Mouse (Mus musculus): ENCODE results near the gene Mrpl23. TPM values are rescaled to one million over a fixed set of nuclear protein-coding genes. Genes with fewer than 3 reads are reported as not detected.

Mrpl23 gene
- polyA plus RNA-seq, 1 experiment from 2014 or later, result 21.9 TPM

DNA sequence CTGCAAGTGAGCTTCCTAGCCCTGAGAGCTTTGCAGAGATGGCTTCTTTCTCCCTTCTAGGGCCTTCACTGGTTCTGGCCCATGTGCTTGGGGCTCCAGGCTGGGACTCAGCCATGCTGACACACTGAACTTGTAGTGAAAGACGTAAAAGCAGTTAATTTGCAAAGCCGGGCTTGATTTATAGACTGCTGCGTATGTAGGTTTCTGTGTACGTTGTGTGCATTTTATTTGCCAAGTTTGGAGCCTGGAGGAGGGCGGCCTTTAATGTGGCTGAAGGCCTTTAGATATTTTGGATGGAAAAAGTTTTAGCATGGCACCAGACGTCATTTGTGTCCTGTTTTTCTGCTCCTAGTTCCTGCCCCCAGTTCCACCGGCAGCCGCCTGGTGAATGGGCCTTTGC is 7.3 kb downstream of the Mrpl23 start:
- 45% methylated on average over 8 of the region's 8 CpGs for WGBS
- Histone ChIP-seq H3K9me3 (no peaks in the 10 kb centered on the region), H3K36me3 (no peaks in the 10 kb centered on the region), H3K27me3 (replicated peaks) (no peaks in the 10 kb centered on the region), H3K4me1 (peaks cover 50% of the 10 kb centered on the region), H3K4me3 (replicated peaks) (no peak overlapping the region), H3K27ac (peak overlapping the region; percentile 89), H3K9ac (no peak overlapping the region), H3K4me2 (no peak overlapping the region)
- ATAC-seq (ENCODE audit: insufficient read depth, low FRiP score, low read depth), result no peak

DNA sequence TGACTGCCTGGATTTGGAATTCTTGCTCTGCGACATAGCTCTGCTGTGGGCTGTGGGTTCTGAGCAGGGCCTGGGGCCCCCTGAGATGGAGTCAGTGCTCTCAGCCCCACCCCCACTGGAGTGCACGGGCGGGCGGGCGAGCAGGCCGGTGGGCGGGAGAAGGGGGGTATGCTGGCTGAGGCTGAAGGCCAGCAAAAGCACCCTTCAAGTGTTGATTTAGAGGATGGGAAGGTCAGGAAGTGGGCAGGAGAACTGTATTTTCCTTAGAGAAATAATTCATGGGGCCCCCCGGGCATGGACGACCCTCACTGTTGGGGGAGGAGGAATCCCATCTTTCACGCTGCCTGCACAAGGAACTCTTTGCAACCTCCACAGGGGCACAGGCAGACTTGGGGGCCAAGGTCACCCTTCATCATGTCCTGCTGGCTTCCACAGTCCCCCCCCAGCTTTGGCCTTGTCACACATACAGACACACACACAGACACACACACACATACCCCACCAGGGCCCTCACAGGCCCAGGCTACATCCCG is 10.4 kb downstream of the Mrpl23 start:
- H3K4me2 ChIP-seq, result no peak overlapping the region
- WGBS, result 12% methylated on average over 11 of the region's 11 CpGs

DNA sequence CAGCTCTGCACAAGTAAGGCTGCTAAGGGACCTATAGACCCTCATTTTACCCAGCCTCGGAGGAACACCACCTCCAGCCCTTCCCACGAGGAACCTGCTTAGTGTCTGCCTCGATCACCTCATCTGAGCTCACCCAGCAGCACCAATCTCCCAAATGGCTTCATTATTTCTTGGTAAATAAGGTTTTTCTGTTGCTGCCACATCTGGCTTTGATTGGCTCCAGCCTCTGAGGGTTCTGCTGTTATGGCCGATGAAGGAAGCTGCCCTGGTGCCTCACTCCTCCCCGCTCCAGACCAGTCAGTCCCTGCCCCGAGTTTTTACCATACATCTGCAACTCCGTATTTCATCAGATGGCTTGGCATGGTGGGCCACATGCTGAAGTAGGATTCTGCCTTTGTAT is 13.5 kb downstream of the Mrpl23 start:
- no peak for ATAC-seq (ENCODE audit: insufficient read depth, low FRiP score, low read depth)
- no peaks in the 10 kb centered on the region for H3K27me3 ChIP-seq (replicated peaks)
- no peaks in the 10 kb centered on the region for H3K36me3 ChIP-seq
- H3K4me3 ChIP-seq (replicated peaks), result no peak overlapping the region
- H3K27ac ChIP-seq, result no peak overlapping the region
- no peaks in the 10 kb centered on the region for H3K9me3 ChIP-seq
- H3K9ac ChIP-seq, result no peak overlapping the region
- no peak overlapping the region for H3K4me2 ChIP-seq
- WGBS, result 73% methylated on average over 7 of the region's 7 CpGs
- peaks cover 20% of the 10 kb centered on the region for H3K4me1 ChIP-seq

More for the DNA sequence above, 10.4 kb downstream of the Mrpl23 start:
- H3K36me3 ChIP-seq, result no peaks in the 10 kb centered on the region
- no peak overlapping the region for H3K4me3 ChIP-seq (replicated peaks)
- H3K27me3 ChIP-seq (replicated peaks), result no peaks in the 10 kb centered on the region
- H3K9me3 ChIP-seq, result no peaks in the 10 kb centered on the region
- peaks cover 36% of the 10 kb centered on the region for H3K4me1 ChIP-seq
- H3K9ac ChIP-seq, result 0 out of 2 replicates have a peak overlapping the region, but pooled peaks have one; percentile 16
- ATAC-seq (ENCODE audit: insufficient read depth, low FRiP score, low read depth), result peak; percentile 28; the same call in 1 of the 2 replicates
- H3K27ac ChIP-seq, result peak overlapping the region; percentile 76

DNA sequence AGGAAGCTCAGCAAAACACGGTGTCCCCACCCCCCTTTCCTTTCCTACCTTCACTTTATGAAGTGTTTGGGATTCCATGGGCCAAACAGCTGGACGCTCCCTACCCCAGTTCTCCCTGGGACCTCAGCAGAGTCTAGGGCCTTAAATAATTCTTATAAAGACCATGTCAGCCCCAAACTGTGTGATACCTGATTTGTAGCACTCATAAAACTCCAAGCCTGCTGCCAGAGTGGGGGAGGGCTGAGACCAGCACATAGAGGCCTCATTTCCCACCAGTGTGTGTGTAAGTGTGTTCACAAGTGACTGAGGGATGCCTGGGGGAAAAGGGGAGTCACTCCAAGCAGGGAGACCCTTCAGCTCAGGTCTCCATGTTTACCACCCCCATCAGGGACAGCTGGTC is 15.4 kb downstream of the Mrpl23 start:
- no peak for ATAC-seq (ENCODE audit: insufficient read depth, low FRiP score, low read depth)
- Histone ChIP-seq H3K4me1 (peaks cover 22% of the 10 kb centered on the region), H3K4me2 (no peak overlapping the region)

DNA sequence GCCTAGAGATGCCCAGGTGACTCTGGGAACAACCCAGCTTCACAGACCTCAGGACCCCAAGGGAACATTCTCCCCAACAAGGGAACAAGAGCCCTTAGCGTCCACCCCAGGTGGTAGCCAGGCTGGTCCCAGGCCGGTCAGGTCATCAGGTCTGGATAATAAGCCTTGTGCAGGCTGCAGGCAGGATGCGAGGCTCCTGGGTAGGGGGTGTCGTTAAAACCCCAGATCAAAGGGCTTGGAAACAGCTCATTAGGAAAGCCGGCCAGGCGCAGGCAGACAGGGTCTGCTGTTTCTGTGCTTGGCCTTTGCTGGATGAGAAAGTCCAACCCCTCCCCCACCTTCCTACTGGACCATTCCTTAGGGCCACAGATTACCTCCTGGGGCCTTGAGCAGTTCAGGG is 16.2 kb downstream of the Mrpl23 start:
- H3K27ac ChIP-seq, result no peak overlapping the region
- no peaks in the 10 kb centered on the region for H3K36me3 ChIP-seq
- H3K4me2 ChIP-seq, result no peak overlapping the region
- ATAC-seq (ENCODE audit: insufficient read depth, low FRiP score, low read depth), result no peak
- H3K4me1 ChIP-seq, result peaks cover 23% of the 10 kb centered on the region
- no peak overlapping the region for H3K9ac ChIP-seq
- no peaks in the 10 kb centered on the region for H3K27me3 ChIP-seq (replicated peaks)
- WGBS, result 58% methylated on average over 6 of the region's 6 CpGs
- H3K4me3 ChIP-seq (replicated peaks), result no peak overlapping the region
- H3K9me3 ChIP-seq, result no peaks in the 10 kb centered on the region

More for the DNA sequence above, 15.4 kb downstream of the Mrpl23 start:
- 24% methylated on average over 2 of the region's 2 CpGs for WGBS
- peak overlapping the region; percentile 18; the same call in 1 of the 2 replicates for H3K27ac ChIP-seq
- H3K9ac ChIP-seq, result no peak overlapping the region
- H3K9me3 ChIP-seq, result no peaks in the 10 kb centered on the region
- no peak overlapping the region for H3K4me3 ChIP-seq (replicated peaks)
- H3K36me3 ChIP-seq, result no peaks in the 10 kb centered on the region
- H3K27me3 ChIP-seq (replicated peaks), result no peaks in the 10 kb centered on the region

DNA sequence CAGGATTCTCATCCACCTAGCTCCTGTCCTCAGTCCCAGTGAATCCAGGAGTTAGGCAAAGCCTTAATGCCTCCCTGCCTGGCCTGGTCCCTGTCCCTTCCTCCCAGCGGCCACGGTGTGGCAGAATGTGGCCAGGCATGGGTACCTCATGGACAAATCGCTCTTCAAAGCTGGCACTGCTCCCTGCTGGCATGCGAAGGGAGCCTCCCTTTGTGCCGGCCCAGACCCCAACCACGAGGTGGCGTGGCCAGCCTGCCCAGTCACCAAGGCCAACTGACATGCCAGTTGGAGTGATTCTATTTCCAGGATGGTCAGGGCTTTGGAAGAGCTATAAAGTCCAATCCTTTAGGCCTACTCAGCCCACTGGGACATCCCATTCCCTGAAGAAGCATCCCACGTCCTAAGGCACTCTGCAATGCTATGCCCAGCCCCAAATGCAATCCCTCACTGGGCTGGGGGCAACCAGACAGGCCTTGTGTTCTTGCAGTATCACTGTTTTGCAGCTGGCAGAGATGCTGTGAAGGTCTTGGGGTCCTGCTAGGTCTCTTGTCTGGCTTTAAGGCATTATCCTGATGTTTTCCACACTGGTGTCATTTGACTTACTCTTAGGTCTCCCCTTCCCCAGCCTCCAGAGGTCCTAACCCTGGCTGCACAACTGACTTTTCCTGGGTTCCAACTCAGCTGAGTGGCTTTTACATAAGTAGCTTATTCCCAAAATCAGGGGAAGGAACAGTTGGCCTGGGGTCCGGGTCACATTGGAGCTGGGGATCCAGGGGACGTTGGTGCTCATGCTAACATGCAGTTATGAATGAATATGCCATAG is 17.7 kb downstream of the Mrpl23 start:
- 80% methylated on average over 10 of the region's 10 CpGs for WGBS
- no peaks in the 10 kb centered on the region for H3K27me3 ChIP-seq (replicated peaks)
- H3K9ac ChIP-seq, result no peak overlapping the region
- no peak overlapping the region for H3K27ac ChIP-seq
- peaks cover 37% of the 10 kb centered on the region for H3K4me1 ChIP-seq
- H3K4me2 ChIP-seq, result no peak overlapping the region
- no peaks in the 10 kb centered on the region for H3K36me3 ChIP-seq
- no peak overlapping the region for H3K4me3 ChIP-seq (replicated peaks)
- no peak for ATAC-seq (ENCODE audit: insufficient read depth, low FRiP score, low read depth)
- H3K9me3 ChIP-seq, result no peaks in the 10 kb centered on the region

DNA sequence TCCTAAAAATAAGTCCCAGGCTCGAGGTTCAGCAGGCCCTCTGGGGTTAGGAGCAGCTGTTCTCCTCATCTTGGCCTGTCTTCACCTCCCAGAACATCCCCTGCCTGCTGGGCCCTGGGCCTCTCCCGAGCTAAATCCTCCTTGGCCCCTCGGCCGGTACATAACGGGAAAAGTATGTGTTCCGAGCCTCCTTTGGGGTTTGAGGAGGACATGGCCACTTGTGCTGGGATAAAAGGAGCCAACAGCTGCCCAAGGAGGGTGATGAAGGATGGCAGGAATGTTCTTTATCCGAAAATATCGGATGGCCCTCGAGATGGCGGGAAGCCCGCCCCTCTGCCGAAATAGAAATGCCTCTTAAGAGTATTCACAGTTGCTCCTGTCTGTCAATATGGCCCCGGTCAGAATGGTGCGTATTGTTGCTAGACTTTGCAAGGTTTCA is 18.5 kb downstream of the Mrpl23 start:
- 74% methylated on average over 14 of the region's 14 CpGs for WGBS
- Histone ChIP-seq H3K4me3 (replicated peaks) (no peak overlapping the region), H3K36me3 (no peaks in the 10 kb centered on the region), H3K27ac (no peak overlapping the region), H3K4me2 (no peak overlapping the region), H3K9ac (no peak overlapping the region), H3K9me3 (no peaks in the 10 kb centered on the region), H3K27me3 (replicated peaks) (no peaks in the 10 kb centered on the region), H3K4me1 (peaks cover 41% of the 10 kb centered on the region)
- no peak for ATAC-seq (ENCODE audit: insufficient read depth, low FRiP score, low read depth)

DNA sequence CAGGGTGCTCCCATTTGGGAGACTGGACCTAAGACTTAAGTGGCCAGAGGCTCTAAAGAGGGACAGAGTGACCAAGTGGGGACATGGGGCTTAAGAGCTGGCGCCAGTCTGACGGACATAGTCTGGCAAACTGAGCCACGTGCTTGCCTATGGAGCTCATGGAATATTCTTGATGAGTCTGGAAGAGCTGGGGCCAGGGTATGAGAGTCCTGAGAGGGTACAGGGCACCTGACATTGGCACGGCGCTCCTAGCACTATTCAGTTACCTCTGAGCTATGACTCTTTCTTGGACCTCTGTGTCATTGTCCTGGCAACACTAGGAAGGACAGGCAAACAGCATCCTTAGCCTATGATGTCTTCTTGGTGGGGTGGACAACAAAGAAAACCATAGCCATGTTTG is 19.2 kb downstream of the Mrpl23 start:
- H3K4me1 ChIP-seq, result peaks cover 41% of the 10 kb centered on the region
- no peak overlapping the region for H3K4me2 ChIP-seq
- no peak overlapping the region for H3K9ac ChIP-seq
- H3K9me3 ChIP-seq, result no peaks in the 10 kb centered on the region
- no peak for ATAC-seq (ENCODE audit: insufficient read depth, low FRiP score, low read depth)
- WGBS, result 93% methylated on average over 5 of the region's 5 CpGs
- no peaks in the 10 kb centered on the region for H3K36me3 ChIP-seq
- no peak overlapping the region for H3K4me3 ChIP-seq (replicated peaks)
- H3K27ac ChIP-seq, result no peak overlapping the region
- H3K27me3 ChIP-seq (replicated peaks), result no peaks in the 10 kb centered on the region

DNA sequence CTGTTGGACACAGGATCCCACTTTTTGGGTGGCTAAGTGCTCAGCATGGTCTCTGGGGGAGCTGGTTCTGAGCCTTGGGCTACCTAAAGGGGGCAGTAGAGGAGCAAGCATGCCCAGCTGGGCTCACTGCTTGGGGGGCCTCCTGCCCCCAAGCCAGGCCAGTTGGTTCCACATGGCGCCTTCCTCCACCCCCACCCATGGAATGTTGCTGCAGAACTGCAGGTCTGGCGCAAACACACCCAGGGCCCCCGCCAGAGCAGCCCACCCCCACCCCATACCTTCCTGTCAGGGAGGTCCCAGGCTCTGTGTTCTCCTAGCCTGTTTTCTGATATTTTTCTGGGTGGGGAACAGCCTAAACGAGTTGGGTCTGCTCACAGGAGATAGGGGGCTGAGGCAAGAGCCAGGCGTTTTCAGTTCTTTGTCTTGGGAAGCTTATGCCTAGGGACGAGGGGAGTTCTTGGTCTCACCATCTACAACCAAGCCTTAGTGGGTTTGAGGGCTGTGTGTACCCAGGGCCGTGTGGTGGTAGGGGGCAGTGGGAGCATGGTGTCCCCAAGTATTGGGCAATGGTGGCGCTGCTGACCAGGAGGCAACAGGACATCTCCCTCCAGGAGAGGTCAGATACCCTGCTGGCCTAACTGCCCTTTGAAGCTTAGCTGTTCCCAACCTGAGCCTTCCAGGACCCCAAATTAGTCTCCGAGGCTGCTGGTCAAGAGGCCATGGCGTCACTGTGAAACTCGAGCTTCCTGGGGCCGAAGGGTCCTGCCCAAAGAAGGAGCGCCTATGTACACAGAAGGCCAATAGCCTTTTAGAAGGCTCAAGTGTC is 20.3 kb downstream of the Mrpl23 start:
- no peaks in the 10 kb centered on the region for H3K27me3 ChIP-seq (replicated peaks)
- no peaks in the 10 kb centered on the region for H3K36me3 ChIP-seq
- H3K4me2 ChIP-seq, result no peak overlapping the region
- H3K9ac ChIP-seq, result no peak overlapping the region
- peak overlapping the region; percentile 86 for H3K27ac ChIP-seq
- peaks cover 46% of the 10 kb centered on the region for H3K4me1 ChIP-seq
- H3K4me3 ChIP-seq (replicated peaks), result no peak overlapping the region
- WGBS, result 33% methylated on average over 13 of the region's 13 CpGs
- peak; percentile 63 for ATAC-seq (ENCODE audit: insufficient read depth, low FRiP score, low read depth)
- H3K9me3 ChIP-seq, result no peaks in the 10 kb centered on the region

DNA sequence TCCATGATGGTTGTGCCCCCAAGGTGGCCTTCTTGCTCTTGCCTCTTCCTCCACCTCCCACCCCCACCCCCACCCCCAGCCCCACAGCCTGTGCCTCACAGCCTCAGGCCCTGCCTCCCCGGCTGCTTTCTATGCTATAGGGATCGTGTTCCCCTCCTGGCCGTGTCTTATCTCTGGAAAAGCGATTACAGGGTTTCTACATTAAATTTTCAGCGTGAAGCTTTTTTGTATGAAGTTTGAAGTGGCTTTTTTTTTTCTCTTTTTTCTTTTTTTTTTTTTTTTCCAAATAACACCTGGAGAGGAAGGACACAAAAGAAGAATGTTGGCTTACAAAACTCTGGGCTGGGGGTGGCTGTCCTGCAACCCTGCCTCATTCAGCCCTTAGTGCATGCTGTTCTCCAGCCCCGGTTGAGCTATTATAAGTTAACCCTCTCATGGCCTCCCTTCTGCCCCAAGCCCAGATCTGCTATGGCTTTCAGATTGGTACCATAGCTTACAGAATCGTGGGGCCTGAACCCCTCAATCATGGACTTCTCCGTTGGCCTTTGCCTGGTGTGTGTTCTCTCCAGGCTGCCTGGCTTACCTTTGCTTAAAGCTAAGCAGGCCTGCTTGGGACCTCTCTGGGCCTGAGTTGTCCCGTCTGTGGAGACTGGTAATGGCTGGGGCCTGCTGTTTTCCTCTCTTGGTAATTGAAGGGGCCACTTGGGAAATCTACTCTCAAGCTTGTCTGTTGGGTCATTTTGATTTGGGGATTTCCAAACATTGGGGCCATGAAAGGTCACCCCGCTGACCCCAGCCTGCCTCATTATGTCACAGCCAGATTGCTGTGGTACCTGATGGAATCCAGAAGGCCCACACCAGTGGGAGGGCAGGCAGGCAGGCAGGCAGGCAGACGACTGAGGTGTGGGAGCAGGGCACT is 21.2 kb downstream of the Mrpl23 start:
- H3K9ac ChIP-seq, result no peak overlapping the region
- WGBS, result 25% methylated on average over 11 of the region's 11 CpGs
- H3K4me1 ChIP-seq, result peaks cover 44% of the 10 kb centered on the region
- H3K27ac ChIP-seq, result peak overlapping the region; percentile 86
- no peak overlapping the region for H3K4me3 ChIP-seq (replicated peaks)
- no peaks in the 10 kb centered on the region for H3K36me3 ChIP-seq
- H3K27me3 ChIP-seq (replicated peaks), result no peaks in the 10 kb centered on the region
- peak; percentile 36; the same call in 1 of the 2 replicates for ATAC-seq (ENCODE audit: insufficient read depth, low FRiP score, low read depth)
- H3K4me2 ChIP-seq, result no peak overlapping the region
- no peaks in the 10 kb centered on the region for H3K9me3 ChIP-seq

DNA sequence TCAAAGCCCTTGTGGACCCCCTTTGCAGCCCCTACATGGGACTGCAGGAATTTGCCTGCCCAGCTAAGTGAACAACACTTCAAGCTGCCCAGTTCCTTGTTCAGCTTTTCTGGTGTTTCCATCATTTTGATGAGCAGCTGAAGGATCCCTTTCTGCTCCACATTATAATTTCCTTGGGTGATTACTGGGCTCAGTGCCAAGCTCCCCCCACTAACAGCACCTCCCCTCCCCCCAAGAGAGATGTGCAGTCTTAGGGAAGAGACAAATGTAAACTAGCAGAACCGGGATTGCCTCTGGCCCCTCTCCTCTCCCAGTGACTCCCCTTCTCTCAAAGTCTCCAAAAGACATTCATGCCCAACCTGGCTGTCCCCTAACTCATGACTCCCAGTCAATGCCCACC is 22.1 kb downstream of the Mrpl23 start:
- WGBS, result 10% methylated on average over 1 of the region's 1 CpGs
- no peak for ATAC-seq (ENCODE audit: insufficient read depth, low FRiP score, low read depth)

More for the DNA sequence above, 22.1 kb downstream of the Mrpl23 start:
- H3K27ac ChIP-seq, result peak overlapping the region; percentile 86
- H3K4me3 ChIP-seq (replicated peaks), result no peak overlapping the region
- no peak overlapping the region for H3K4me2 ChIP-seq
- peaks cover 44% of the 10 kb centered on the region for H3K4me1 ChIP-seq
- no peaks in the 10 kb centered on the region for H3K36me3 ChIP-seq
- H3K9ac ChIP-seq, result no peak overlapping the region
- no peaks in the 10 kb centered on the region for H3K27me3 ChIP-seq (replicated peaks)
- H3K9me3 ChIP-seq, result no peaks in the 10 kb centered on the region

All from stomach, embryonic 15.5 days (tissue).